Mouse (Mus musculus) heart, postnatal 0 days (tissue): Measurements from ENCODE around the gene Fdx1l.

Experiments
- CTCF ChIP-seq: IDR thresholded peaks from 2 replicates; pipeline ENCODE4 v1.5.1; 2016; ENCODE audit warnings: antibody characterized with exemption, control low read depth, low read depth
- EP300 ChIP-seq: IDR thresholded peaks from 2 replicates; pipeline ENCODE4 v1.6.1; 2016; ENCODE audit warnings: antibody characterized with exemption, low read depth

DNA sequence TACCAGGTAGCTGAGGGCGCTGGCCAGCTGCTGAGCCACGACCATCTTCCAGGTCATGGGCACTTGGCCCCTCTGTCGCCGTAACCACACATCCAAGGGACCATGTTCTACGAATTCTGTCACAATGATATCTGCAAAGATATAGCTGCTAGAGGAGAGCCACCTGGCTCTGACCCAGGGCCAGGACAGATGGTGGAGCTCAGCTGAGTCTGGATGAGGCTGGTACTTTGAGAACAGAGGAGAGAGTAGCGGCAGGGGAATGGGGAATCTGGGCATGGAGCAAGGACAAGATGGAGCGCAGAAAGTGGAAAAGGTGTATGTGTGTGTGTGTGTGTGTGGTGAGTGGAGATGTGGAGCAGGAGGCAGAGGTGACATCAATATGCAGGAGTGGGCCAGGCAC, 40.8 kb upstream of the Fdx1l start:
- TF ChIP-seq EP300 (no peak), CTCF (no peak)
